Mouse (Mus musculus): ENCODE results near the gene Prpf19.

Gene Prpf19

DNA sequence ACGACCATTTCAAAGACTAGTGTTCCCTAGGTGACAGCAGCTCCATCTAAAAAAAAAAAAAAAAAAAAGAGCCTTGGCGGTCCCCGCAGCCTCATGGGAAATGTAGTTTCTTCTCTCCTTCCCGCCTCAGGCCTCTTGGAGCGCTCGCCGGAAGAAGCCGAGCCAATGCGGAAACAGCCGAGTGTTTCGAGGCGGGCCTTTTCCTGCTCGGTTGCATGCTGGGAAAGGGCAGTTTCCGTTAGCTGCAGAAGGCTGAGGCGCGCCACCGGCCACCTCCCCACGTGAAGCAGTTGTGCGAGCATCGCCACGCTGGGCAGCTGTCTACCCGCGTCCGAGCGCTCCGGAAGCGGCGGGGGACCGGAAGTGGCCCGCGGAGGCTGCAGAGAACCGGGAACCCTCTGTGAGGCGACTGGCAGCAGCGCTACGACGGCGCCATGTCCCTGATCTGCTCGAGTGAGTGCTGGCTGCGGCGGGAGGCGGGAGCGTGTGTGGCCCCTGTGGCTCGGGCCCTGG lies at the start of gene Prpf19:
Gene Prpf19, plus strand, starts transcription at position 216 of the 513 bp plus-strand sequence.
- DNase-seq: peak; percentile 99

GRCm38 (mm10) chr19:10845454-10845853 lies 49.6 kb upstream of the Prpf19 start:
- DNase-seq: no peak

DNA sequence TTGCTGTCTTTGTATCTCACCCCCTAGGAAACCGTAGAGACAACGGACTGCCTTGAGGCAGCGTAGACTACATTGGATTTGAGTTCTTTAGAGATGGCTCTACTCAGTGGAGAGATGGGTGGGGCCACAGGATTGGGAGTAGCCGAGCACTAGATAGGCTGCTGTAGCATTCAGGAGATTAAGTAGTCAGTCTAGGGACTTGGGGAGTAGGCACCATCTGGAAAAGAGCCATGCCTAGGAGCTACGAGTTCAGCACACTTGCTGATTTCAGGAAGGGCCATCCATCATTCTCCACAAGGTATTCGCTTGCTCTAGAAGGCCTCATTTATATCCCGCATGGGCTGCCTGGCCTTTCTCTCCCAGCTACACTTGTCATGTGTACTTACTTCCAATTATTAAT lies 48.9 kb upstream of the Prpf19 start:
- no peak for DNase-seq

DNA sequence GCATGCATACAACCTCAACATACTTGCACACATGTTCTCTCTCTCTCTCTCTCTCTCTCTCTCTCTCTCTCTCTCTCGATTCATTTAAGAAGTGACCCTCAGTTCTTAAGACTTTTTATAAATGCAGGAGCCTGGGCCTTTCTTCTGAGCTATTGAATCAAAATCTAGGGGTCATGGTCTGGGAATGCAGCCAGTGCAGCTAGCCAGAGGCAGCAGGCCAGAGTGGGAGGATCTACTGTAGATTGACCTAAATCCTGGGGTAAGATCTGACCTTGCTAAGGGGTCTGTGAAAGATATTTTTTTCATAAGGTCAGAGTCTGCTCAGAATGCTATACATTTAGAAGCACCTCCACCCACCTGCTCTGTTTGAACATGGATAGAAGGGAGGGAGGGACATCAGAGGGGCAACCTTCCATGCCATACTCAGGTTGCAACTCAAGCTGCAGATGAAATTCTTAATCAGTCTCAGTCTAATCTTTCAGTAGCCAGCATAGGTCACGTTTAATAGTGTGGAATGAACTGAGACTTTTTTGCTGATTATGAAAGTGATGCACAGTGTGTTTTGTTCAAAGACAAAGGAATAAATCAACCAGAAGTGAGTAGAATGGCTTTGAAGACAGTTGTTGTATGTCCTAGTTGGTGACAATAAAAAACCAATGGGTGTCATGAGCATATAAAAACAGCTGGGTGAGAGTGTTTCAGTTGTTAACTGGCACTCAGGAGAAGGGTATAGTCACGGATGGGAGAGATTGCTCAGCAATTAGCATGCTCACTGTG lies 47.5 kb upstream of the Prpf19 start:
- DNase-seq: peak; percentile 67

DNA sequence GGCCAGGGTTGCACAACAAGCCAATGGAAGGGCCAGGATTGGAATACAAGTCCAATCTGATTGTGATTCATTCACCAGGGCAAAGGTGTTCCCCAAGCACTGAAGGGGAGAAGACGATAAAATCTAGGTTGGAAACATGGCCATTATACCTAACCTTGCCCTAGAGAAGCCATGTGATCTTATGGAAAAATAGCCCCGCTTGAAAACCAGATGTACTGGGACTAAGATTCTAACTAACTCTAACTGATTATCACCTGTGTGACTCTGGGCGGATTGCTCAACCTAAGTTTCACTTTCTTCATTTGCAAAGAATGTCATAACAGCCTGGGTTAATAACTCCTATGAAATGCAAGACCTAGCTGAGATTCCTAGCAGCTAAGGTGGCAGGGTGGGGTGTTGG lies 39.6 kb upstream of the Prpf19 start:
- DNase-seq: no peak

- DNase-seq: no peak
These were observed 38.5 kb upstream of the Prpf19 start for GRCm38 (mm10) chr19:10856520-10856919.

- DNase-seq: no peak
These were observed 34.9 kb upstream of the Prpf19 start for GRCm38 (mm10) chr19:10860072-10860497.

DNA sequence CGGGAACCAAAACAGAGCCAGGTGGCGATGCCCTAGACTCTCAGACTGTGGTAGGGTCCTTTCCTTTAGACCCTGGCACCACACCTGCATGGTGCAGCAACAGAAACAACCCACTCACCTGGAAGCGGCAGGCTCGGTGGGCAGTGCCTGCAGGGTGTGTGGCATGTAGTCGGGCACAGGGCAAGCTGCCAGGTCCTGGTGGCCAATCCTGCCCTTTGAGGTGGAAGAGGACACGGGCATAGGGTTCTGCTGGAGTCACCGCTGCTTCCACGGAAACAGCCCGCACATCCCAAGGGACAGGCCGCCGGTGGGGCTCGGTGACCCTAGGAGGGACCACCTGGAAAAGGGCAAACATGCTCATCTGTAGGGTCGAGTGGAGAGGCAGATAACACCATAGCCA lies 28.7 kb upstream of the Prpf19 start:
- DNase-seq: no peak

DNA sequence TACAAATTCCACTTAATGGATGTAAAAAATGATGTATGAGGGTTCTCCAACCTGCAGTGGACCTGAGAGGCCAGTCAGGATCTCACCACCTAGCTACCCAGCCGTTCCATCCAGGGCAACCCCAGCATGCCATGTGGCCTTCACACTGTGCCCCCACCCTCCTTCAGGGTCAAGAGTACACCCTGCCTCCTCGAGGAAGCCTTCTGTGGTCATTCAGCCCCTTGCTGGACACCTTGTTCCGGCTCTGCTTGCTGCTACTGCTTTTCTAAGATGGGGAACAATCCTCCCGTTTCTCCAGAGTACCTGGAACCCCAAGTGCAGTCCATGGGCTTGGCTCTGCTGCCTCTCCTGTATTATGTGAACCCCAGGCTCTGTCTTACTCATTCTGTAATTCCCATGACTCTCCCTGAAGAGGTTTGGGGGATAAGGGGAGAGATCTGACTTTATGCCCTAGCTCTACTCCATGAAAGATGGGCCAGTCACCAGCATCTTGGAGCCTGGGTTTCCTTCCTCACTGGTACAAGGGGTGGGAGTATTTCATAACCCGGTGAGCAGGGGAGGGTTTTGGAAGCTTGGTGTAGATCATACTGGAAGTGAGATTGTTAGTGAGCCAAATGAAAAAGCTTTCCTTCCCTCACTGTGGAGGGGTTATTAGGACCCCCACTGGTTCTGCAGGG lies 26.9 kb upstream of the Prpf19 start:
- no peak for DNase-seq

GRCm38 (mm10) chr19:10868623-10869141 lies 26.3 kb upstream of the Prpf19 start:
- no peak for DNase-seq

GRCm38 (mm10) chr19:10869241-10869885 lies 25.7 kb upstream of the Prpf19 start:
- peak; percentile 83 for DNase-seq

- DNase-seq: peak; percentile 41
These were observed 25.0 kb upstream of the Prpf19 start, which contains the start of gene Tmem132a for GRCm38 (mm10) chr19:10869886-10870527. Gene Tmem132a, minus strand, starts transcription at chr19:10869940.

GRCm38 (mm10) chr19:10870676-10871075 lies 24.4 kb upstream of the Prpf19 start:
- no peak for DNase-seq

GRCm38 (mm10) chr19:10871328-10871961 lies 23.6 kb upstream of the Prpf19 start:
- no peak for DNase-seq

- peak; percentile 73 for DNase-seq
These were observed 16.7 kb upstream of the Prpf19 start for GRCm38 (mm10) chr19:10878201-10878837.

DNA sequence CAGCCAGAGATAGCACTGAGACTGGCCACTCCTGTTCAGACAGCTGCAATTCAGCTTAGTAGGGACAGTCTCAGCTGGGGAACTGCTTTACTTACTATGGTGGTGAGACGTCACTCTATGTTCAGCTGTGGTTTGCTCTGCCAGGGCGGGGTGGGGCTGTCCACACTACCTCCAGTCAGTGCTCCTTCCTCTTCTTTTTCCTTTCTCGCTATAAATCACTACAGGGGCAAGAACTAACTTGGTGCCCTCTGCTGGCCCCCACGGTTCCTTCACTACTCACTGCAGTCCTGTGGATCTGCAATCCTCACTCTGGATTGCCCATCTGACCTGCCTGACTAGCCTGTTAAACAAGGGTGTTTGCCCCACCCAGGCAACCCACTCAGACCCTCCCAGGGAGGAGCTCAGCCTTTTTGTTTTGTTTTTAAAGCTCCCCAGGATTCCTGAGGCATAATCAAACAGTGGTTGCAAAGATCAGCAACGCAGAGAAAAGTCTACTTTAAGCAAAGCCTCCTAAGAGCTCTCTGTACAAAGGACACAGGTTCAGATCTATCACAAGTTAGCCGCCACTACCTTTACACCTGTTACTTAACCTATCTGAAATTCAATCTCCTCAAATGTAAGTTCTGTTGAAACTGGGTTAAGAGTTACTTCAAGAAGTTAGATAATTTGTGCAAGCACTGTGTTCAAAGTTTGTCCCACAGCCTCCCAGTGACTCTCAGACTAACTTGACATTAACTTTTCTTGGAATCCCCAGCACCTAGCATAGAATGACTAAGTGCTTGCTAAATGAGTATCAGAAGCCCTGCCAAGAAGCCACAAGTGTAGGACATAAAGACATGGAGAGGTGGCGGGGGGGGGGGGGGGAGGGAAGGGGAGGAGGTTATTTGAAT lies 14.7 kb upstream of the Prpf19 start:
- DNase-seq: peak; percentile 78

- DNase-seq: peak; percentile 47
These were observed 14.0 kb upstream of the Prpf19 start for GRCm38 (mm10) chr19:10880975-10881425.

- peak; percentile 96 for DNase-seq
These were observed 13.4 kb upstream of the Prpf19 start, which contains the start of gene Tmem109 for GRCm38 (mm10) chr19:10881426-10882154. Gene Tmem109, minus strand, starts transcription at chr19:10882001.

GRCm38 (mm10) chr19:10892201-10892600 lies 2.8 kb upstream of the Prpf19 start:
- peak; percentile 45 for DNase-seq

DNA sequence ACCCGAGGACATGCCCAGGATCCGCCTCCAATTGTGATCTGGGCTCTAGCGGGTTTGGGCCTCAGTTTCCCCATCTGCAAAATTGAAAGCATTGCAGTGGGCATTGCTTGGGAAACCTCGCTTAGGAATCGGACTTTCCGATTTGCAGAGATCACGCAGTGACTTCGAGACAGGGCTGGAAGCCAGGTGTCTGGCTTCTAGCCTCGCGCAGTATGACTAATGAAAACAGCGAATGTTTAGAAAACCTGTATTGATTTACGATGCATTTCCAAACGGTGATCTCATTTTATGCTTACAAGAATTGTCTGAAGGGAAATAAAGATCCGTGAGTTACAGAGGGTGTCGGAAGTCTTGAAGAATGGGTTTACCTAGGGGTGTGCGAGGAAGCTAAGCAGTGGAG lies 677 bp downstream of the Prpf19 start:
- no peak for DNase-seq
